8 mouse cellular contexts compared by ENCODE assay signal in the genomic region with DNA sequence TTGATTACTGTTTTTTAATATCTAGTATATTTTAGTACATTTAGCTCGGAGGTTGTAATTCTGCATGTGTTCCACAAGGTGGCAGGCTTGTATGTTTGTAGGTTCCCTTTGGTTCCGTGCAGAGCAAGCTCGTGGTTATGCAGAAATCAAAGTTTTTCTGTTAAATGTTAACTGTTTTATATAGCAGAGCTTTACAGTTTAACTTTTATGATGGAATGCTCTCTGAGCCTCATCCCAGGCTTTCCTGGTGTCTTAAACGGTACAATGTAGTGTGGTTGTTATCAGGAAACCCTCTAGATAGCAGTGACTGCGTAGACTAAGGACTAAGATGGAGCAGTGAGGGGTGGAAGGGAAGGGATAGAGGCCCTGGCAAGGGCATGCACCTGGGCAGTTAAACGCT.
A peak's percentile ranks its signal among the peaks of the same experiment; 100 is the strongest.
DNase-seq lines count a peak whose midpoint lies in the region; ATAC-seq and TF ChIP-seq lines count a peak whose summit lies in the region.

No protein-coding gene starts in this region.

- H3K27me3 ChIP-seq in ES-Bruce4 (ENCODE audit: control insufficient read depth, insufficient read depth, low read length, poor library complexity, severe bottlenecking): no peaks in the 10 kb centered on the region
- no peaks in the 10 kb centered on the region for H3K27me3 ChIP-seq in heart, postnatal 0 days (ENCODE audit: control insufficient read depth, insufficient read depth, low read length)
- no peaks in the 10 kb centered on the region for H3K27me3 ChIP-seq in lung, embryonic 16.5 days (ENCODE audit: control insufficient read depth, insufficient read depth, low read depth, low read length)

- peak overlapping the region; percentile 50 for H3K4me2 ChIP-seq in heart, postnatal 0 days (ENCODE audit: low read depth, low read length)
- no peak overlapping the region for H3K4me2 ChIP-seq in lung, embryonic 16.5 days (ENCODE audit: low read depth, low read length)

- peak overlapping the region; percentile 38; the same call in 1 of the 2 replicates for H3K9ac ChIP-seq in ES-Bruce4 (ENCODE audit: low read depth, poor library complexity, severe bottlenecking)
- no peak overlapping the region for H3K9ac ChIP-seq in heart, postnatal 0 days (replicated peaks; ENCODE audit: low read depth, low read length)
- no peak overlapping the region for H3K9ac ChIP-seq in lung, embryonic 16.5 days (ENCODE audit: low read length)

- H3K4me1 ChIP-seq in ES-Bruce4 (ENCODE audit: control insufficient read depth, insufficient read depth, low read length): peaks cover 2% of the 10 kb centered on the region
- H3K4me1 ChIP-seq in heart, postnatal 0 days (ENCODE audit: control insufficient read depth, insufficient read depth): no peaks in the 10 kb centered on the region; the same call in none of the 2 replicates
- peaks cover 5% of the 10 kb centered on the region for H3K4me1 ChIP-seq in lung, embryonic 16.5 days (replicated peaks; ENCODE audit: control insufficient read depth, insufficient read depth, low read length)

- H3K36me3 ChIP-seq in ES-Bruce4 (ENCODE audit: control insufficient read depth, insufficient read depth, low read length, poor library complexity, severe bottlenecking): no peaks in the 10 kb centered on the region
- no peaks in the 10 kb centered on the region for H3K36me3 ChIP-seq in heart, postnatal 0 days (replicated peaks; ENCODE audit: control insufficient read depth, insufficient read depth, low read length)
- no peaks in the 10 kb centered on the region for H3K36me3 ChIP-seq in lung, embryonic 16.5 days (ENCODE audit: control insufficient read depth, insufficient read depth, low read length)

- TF ChIP-seq POLR2A in ES-Bruce4 (IDR thresholded peaks at IDR 0.05; ENCODE audit: insufficient read depth, low read length): no peak
- TF ChIP-seq POLR2A in brain, embryonic 14.5 days (IDR thresholded peaks at IDR 0.05; ENCODE audit: borderline replicate concordance, extremely low read depth, insufficient read depth, insufficient read length, poor library complexity, severe bottlenecking): no peak

- 0 out of 2 replicates have a peak, but pooled peaks have one; percentile 44 for ATAC-seq in heart, postnatal 0 days (ENCODE audit: insufficient read depth, low read depth)
- ATAC-seq in lung, embryonic 16.5 days (ENCODE audit: low read depth): 0 out of 2 replicates have a peak, but pooled peaks have one; percentile 20

- no peak overlapping the region for H3K4me3 ChIP-seq in layer of hippocampus, adult 2 months
- no peak overlapping the region for H3K4me3 ChIP-seq in ES-Bruce4 (ENCODE audit: low read depth, low read length)
- no peak overlapping the region for H3K4me3 ChIP-seq in heart, postnatal 0 days (ENCODE audit: low read depth, low read length)
- H3K4me3 ChIP-seq in lung, embryonic 16.5 days (ENCODE audit: low read length): no peak overlapping the region

- H3K27ac ChIP-seq in layer of hippocampus, adult 2 months: peak overlapping the region; percentile 19; the same call in 1 of the 2 replicates
- H3K27ac ChIP-seq in ES-Bruce4 (ENCODE audit: insufficient read depth, low read length): no peak overlapping the region
- no peak overlapping the region for H3K27ac ChIP-seq in heart, postnatal 0 days (ENCODE audit: low read depth)
- no peak overlapping the region for H3K27ac ChIP-seq in lung, embryonic 16.5 days (ENCODE audit: low read length)

- DNase-seq in layer of hippocampus, adult 2 months (ENCODE audit: low spot score in 2 of 2): peak in 1 of 2 experiments; percentile 49
- no peak for DNase-seq in layer of hippocampus, adult 9-10 months (ENCODE audit: low spot score)
- peak; percentile 78 for DNase-seq in brain, embryonic 14.5 days (ENCODE audit: low read depth)
- DNase-seq in heart, postnatal 0 days (ENCODE audit: low spot score): peak; percentile 53
- peak; percentile 15 for DNase-seq in thymus, postnatal 25 days
- no peak for DNase-seq in ovary, postnatal 36 days (ENCODE audit: low spot score)

- no peak for TF ChIP-seq EP300 in ES-Bruce4 (IDR thresholded peaks at IDR 0.05; ENCODE audit: insufficient read depth, low read depth, low read length)
- TF ChIP-seq EP300 in heart, postnatal 0 days (IDR thresholded peaks at IDR 0.05; ENCODE audit: low read depth): no peak

- H3K9me3 ChIP-seq in ES-Bruce4 (replicated peaks; ENCODE audit: control insufficient read depth, insufficient read depth, low read length, poor library complexity, severe bottlenecking): no peaks in the 10 kb centered on the region
- no peaks in the 10 kb centered on the region for H3K9me3 ChIP-seq in heart, postnatal 0 days (replicated peaks; ENCODE audit: control insufficient read depth, low read length)
- no peaks in the 10 kb centered on the region for H3K9me3 ChIP-seq in lung, embryonic 16.5 days (ENCODE audit: control insufficient read depth, low read length)

- WGBS in heart, postnatal 0 days: 17% methylated on average over 6 of the region's 6 CpGs
- WGBS in lung, embryonic 16.5 days: 20% methylated on average over 6 of the region's 6 CpGs

- TF ChIP-seq CTCF in layer of hippocampus, adult 2 months (conservative IDR thresholded peaks at IDR 0.05): peak; percentile 95
- TF ChIP-seq CTCF in ES-Bruce4 (IDR thresholded peaks at IDR 0.05; ENCODE audit: low read depth, low read length): peak; percentile 3
- TF ChIP-seq CTCF in brain, embryonic 14.5 days (IDR thresholded peaks at IDR 0.05; ENCODE audit: borderline replicate concordance, extremely low read depth, insufficient read depth, insufficient read length): peak; percentile 71; the same call in 1 of the 2 replicates
- peak; percentile 78 for TF ChIP-seq CTCF in heart, postnatal 0 days (IDR thresholded peaks at IDR 0.05; ENCODE audit: low read depth)

Comparison
In these comparisons a context has a peak if more than half of its experiments do, and no peak if none do; other contexts are left out.
1. DNase-seq: peak in brain, embryonic 14.5 days (single experiment), heart, postnatal 0 days (single experiment) and thymus, postnatal 25 days (single experiment); none in layer of hippocampus, adult 9-10 months (single experiment) and ovary, postnatal 36 days (single experiment).
2. CTCF ChIP-seq: peak in every context shown above with its lines; median percentile 95 in layer of hippocampus, adult 2 months; 78 in heart, postnatal 0 days; 71 in brain, embryonic 14.5 days; 3 in ES-Bruce4.